Comparison of ENCODE assay signal across 40 mouse cellular contexts in genomic region chr6:141596081-141596480, GRCm38 (mm10). TPM values are rescaled to one million over a fixed set of nuclear protein-coding genes. Genes with fewer than 3 reads are reported as not detected.
"Had no signal": no experiment of that assay in that cellular context is flagged by ENCODE, and none has a peak within 500 bp of the region (broad histone marks: within the 10 kb centered on the region; RNA-seq: fewer than 3 reads in every experiment).

No protein-coding gene starts in this region.

- DNase-seq: left cerebral cortex, postnatal 4 days; liver; liver, embryonic 13.5 days; liver, postnatal 0 days; lung, adult 18-20 months; lung, adult 2 months; lung, embryonic 14.5 days; lung, postnatal 10 days; lung, postnatal 14 days; lung, postnatal 36 days; lung, postnatal 4 days; midbrain, embryonic 14.5 days had no signal

- ATAC-seq: liver, embryonic 12.5 days; liver, postnatal 0 days; lung, postnatal 0 days; midbrain, embryonic 13.5 days; midbrain, embryonic 15.5 days; midbrain, embryonic 16.5 days had no signal

- H3K27me3 ChIP-seq: limb, embryonic 12.5 days; limb, embryonic 13.5 days; limb, embryonic 15.5 days; liver, embryonic 12.5 days; liver, embryonic 13.5 days; liver, embryonic 15.5 days; lung, embryonic 15.5 days; megakaryocyte, embryonic 14.5 days; midbrain, embryonic 12.5 days; midbrain, embryonic 13.5 days; midbrain, embryonic 15.5 days; neural tube, embryonic 12.5 days; neural tube, embryonic 13.5 days had no signal

- H3K27ac ChIP-seq: limb, embryonic 10.5 days; limb, embryonic 12.5 days; limb, embryonic 13.5 days; limb, embryonic 15.5 days; liver, embryonic 12.5 days; liver, embryonic 13.5 days; liver, embryonic 14.5 days; liver, embryonic 15.5 days; lung, embryonic 15.5 days; macrophage; midbrain, embryonic 10.5 days; midbrain, embryonic 12.5 days; midbrain, embryonic 13.5 days; midbrain, embryonic 15.5 days; neural tube, embryonic 12.5 days; neural tube, embryonic 13.5 days had no signal

- H3K9me3 ChIP-seq: limb, embryonic 10.5 days; liver, embryonic 15.5 days; megakaryocyte, embryonic 14.5 days had no signal

- H3K4me1 ChIP-seq: limb, embryonic 12.5 days; limb, embryonic 13.5 days; limb, embryonic 15.5 days; liver, embryonic 12.5 days; liver, embryonic 13.5 days; liver, embryonic 15.5 days; lung, embryonic 15.5 days; megakaryocyte, embryonic 14.5 days; midbrain, embryonic 10.5 days; midbrain, embryonic 12.5 days; midbrain, embryonic 13.5 days; midbrain, embryonic 15.5 days; neural tube, embryonic 12.5 days; neural tube, embryonic 13.5 days had no signal

- H3K4me3 ChIP-seq: limb, embryonic 10.5 days; limb, embryonic 12.5 days; limb, embryonic 13.5 days; limb, embryonic 15.5 days; liver, embryonic 12.5 days; liver, embryonic 13.5 days; liver, embryonic 15.5 days; lung, embryonic 15.5 days; megakaryocyte, embryonic 14.5 days; midbrain, embryonic 10.5 days; midbrain, embryonic 12.5 days; midbrain, embryonic 13.5 days; midbrain, embryonic 15.5 days; myocyte; neural tube, embryonic 12.5 days; neural tube, embryonic 13.5 days had no signal

- H3K36me3 ChIP-seq: limb, embryonic 10.5 days; limb, embryonic 12.5 days; limb, embryonic 13.5 days; limb, embryonic 15.5 days; liver, embryonic 12.5 days; liver, embryonic 13.5 days; liver, embryonic 15.5 days; lung, embryonic 15.5 days; midbrain, embryonic 10.5 days; midbrain, embryonic 12.5 days; midbrain, embryonic 13.5 days; midbrain, embryonic 15.5 days; neural tube, embryonic 12.5 days; neural tube, embryonic 13.5 days had no signal

- H3K9ac ChIP-seq: limb, embryonic 12.5 days; limb, embryonic 13.5 days; limb, embryonic 15.5 days; liver, embryonic 12.5 days; liver, embryonic 13.5 days; liver, embryonic 14.5 days; liver, embryonic 15.5 days; liver, postnatal 0 days; lung, embryonic 14.5 days; lung, embryonic 15.5 days; midbrain, embryonic 12.5 days; midbrain, embryonic 13.5 days; midbrain, embryonic 15.5 days; neural tube, embryonic 12.5 days; neural tube, embryonic 13.5 days had no signal

- H3K4me2 ChIP-seq: limb, embryonic 12.5 days; limb, embryonic 13.5 days; limb, embryonic 15.5 days; liver, embryonic 12.5 days; liver, embryonic 13.5 days; liver, embryonic 15.5 days; lung, embryonic 14.5 days; lung, embryonic 15.5 days; midbrain, embryonic 11.5 days; midbrain, embryonic 12.5 days; midbrain, embryonic 13.5 days; midbrain, embryonic 15.5 days; neural tube, embryonic 12.5 days; neural tube, embryonic 13.5 days had no signal

RNA-seq across cellular contexts. Expression of gene Slco1b2, which starts 33.2 kb away (rescaled TPM):
- total RNA-seq: left cerebral cortex, postnatal 14 days; megakaryocyte progenitor cell, adult 5-6 weeks; megakaryocyte, adult 5-6 weeks; megakaryocyte-erythroid progenitor cell, adult 5-6 weeks; midbrain, postnatal 0 days; monocyte, adult 5-6 weeks had no signal
- polyA plus RNA-seq: limb, embryonic 10.5 days; limb, embryonic 11.5 days; limb, embryonic 12.5 days; limb, embryonic 13.5 days; limb, embryonic 15.5 days; lung, embryonic 14.5 days; lung, embryonic 15.5 days; lung, embryonic 16.5 days; macrophage; midbrain, embryonic 10.5 days; midbrain, embryonic 11.5 days; midbrain, embryonic 13.5 days; midbrain, embryonic 14.5 days; midbrain, embryonic 15.5 days; midbrain, embryonic 16.5 days; midbrain, postnatal 0 days; myocyte; neural tube, embryonic 12.5 days; neural tube, embryonic 13.5 days had no signal
